Mouse (Mus musculus): ENCODE results near the gene Dnmt3a. TPM values are rescaled to one million over a fixed set of nuclear protein-coding genes. Genes with fewer than 3 reads are reported as not detected.

Dnmt3a gene
- 11.8 and 12.9 TPM in 2 replicates for polyA plus RNA-seq (2012; rRNA removed)

- Histone ChIP-seq H3K36me3 (ENCODE audit: control insufficient read depth, insufficient read depth, low read length) (no peaks in the 10 kb centered on the region), H3K27ac (ENCODE audit: insufficient read depth, low read depth, low read length) (peak within 1 kb of the TSS; percentile 80), H3K4me1 (ENCODE audit: control insufficient read depth, insufficient read depth, low read length) (peaks cover 19% of the 10 kb centered on the region), H3K27me3 (replicated peaks; ENCODE audit: control insufficient read depth, insufficient read depth, low read length) (no peaks in the 10 kb centered on the region), H3K4me3 (ENCODE audit: insufficient read depth, low read depth, low read length) (peak within 1 kb of the TSS; percentile 89)
- TF ChIP-seq POLR2A (IDR thresholded peaks at IDR 0.05; ENCODE audit: low read depth, low read length) (no peak), CTCF (conservative IDR thresholded peaks at IDR 0.05; ENCODE audit: insufficient read depth, insufficient read length, low read depth, low read length) (no peak)
- WGBS = 23% methylated on average over 4 of the region's 4 CpGs
- DNase-seq = no peak
Observed at GRCm38 (mm10) chr12:3805852-3806251, at the start of gene Dnmt3a. Gene Dnmt3a (plus strand): TSS chr12:3806007.

DNA sequence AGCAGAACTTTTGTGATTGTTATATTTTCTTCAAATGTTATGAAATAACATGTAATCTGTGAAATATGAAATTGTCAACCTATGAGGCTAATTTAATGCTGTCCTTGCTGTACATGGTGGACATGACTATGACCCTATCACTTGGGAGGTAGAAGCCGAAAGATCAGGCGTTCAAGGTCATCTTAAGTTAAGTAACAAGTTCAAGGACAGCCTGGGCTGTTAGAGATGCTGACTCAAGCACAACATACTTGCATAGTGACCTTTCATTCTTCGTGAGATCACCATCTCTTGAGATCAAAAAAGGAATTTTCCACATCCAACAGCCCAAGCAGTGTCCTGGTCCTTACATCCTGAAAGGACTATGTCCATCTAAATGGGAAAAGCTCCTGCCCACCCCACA lies 49.6 kb upstream of the Dnmt3a start:
- Histone ChIP-seq H3K4me3 (ENCODE audit: insufficient read depth, low read depth, low read length) (no peak overlapping the region), H3K27ac (ENCODE audit: insufficient read depth, low read depth, low read length) (no peak overlapping the region), H3K36me3 (ENCODE audit: control insufficient read depth, insufficient read depth, low read length) (no peaks in the 10 kb centered on the region; the same call in 1 of the 2 replicates), H3K27me3 (replicated peaks; ENCODE audit: control insufficient read depth, insufficient read depth, low read length) (no peaks in the 10 kb centered on the region), H3K4me1 (ENCODE audit: control insufficient read depth, insufficient read depth, low read length) (peaks cover 12% of the 10 kb centered on the region; the same call in 1 of the 2 replicates)
- WGBS = 68% methylated on average over 3 of the region's 3 CpGs
- DNase-seq = no peak
- TF ChIP-seq CTCF (conservative IDR thresholded peaks at IDR 0.05; ENCODE audit: insufficient read depth, insufficient read length, low read depth, low read length) (no peak), POLR2A (IDR thresholded peaks at IDR 0.05; ENCODE audit: low read depth, low read length) (no peak)

DNA sequence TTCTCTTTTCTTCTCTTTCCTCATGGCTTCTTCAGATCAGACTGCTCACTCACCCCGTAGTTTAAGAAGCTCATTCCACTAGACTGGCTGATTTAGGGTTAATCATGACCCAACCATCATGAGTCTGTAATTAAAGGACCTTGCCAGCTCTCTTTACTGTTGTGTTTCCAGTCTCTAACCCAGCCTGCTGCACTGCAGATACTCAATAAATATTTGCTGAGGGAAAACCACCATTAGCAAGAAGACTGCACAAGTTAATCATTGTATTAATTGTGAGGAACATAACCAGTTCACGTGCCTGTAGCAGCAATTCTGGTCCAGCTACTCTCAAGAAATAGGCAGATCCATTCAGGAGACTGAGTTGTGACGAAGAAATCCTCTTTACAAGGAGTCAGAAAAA lies 47.7 kb upstream of the Dnmt3a start:
- Histone ChIP-seq H3K4me3 (ENCODE audit: insufficient read depth, low read depth, low read length) (no peak overlapping the region), H3K4me1 (ENCODE audit: control insufficient read depth, insufficient read depth, low read length) (peaks cover 12% of the 10 kb centered on the region; the same call in 1 of the 2 replicates), H3K27ac (ENCODE audit: insufficient read depth, low read depth, low read length) (peak overlapping the region; percentile 76), H3K36me3 (ENCODE audit: control insufficient read depth, insufficient read depth, low read length) (no peaks in the 10 kb centered on the region), H3K27me3 (replicated peaks; ENCODE audit: control insufficient read depth, insufficient read depth, low read length) (no peaks in the 10 kb centered on the region)
- TF ChIP-seq POLR2A (IDR thresholded peaks at IDR 0.05; ENCODE audit: low read depth, low read length) = no peak
- TF ChIP-seq CTCF (conservative IDR thresholded peaks at IDR 0.05; ENCODE audit: insufficient read depth, insufficient read length, low read depth, low read length) = no peak
- DNase-seq = peak; percentile 60
- 35% methylated on average over 3 of the region's 3 CpGs for WGBS

GRCm38 (mm10) chr12:3759419-3759818 lies 46.4 kb upstream of the Dnmt3a start:
- peak overlapping the region; percentile 76 for H3K27ac ChIP-seq (ENCODE audit: insufficient read depth, low read depth, low read length)
- DNase-seq = peak; percentile 81
- no peak overlapping the region for H3K4me3 ChIP-seq (ENCODE audit: insufficient read depth, low read depth, low read length)
- peak; percentile 64 for TF ChIP-seq CTCF (conservative IDR thresholded peaks at IDR 0.05; ENCODE audit: insufficient read depth, insufficient read length, low read depth, low read length)
- no peak for TF ChIP-seq POLR2A (IDR thresholded peaks at IDR 0.05; ENCODE audit: low read depth, low read length)
- peaks cover 12% of the 10 kb centered on the region; the same call in 1 of the 2 replicates for H3K4me1 ChIP-seq (ENCODE audit: control insufficient read depth, insufficient read depth, low read length)
- WGBS = 9% methylated on average over 4 of the region's 4 CpGs
- H3K36me3 ChIP-seq (ENCODE audit: control insufficient read depth, insufficient read depth, low read length) = no peaks in the 10 kb centered on the region
- no peaks in the 10 kb centered on the region for H3K27me3 ChIP-seq (replicated peaks; ENCODE audit: control insufficient read depth, insufficient read depth, low read length)

DNA sequence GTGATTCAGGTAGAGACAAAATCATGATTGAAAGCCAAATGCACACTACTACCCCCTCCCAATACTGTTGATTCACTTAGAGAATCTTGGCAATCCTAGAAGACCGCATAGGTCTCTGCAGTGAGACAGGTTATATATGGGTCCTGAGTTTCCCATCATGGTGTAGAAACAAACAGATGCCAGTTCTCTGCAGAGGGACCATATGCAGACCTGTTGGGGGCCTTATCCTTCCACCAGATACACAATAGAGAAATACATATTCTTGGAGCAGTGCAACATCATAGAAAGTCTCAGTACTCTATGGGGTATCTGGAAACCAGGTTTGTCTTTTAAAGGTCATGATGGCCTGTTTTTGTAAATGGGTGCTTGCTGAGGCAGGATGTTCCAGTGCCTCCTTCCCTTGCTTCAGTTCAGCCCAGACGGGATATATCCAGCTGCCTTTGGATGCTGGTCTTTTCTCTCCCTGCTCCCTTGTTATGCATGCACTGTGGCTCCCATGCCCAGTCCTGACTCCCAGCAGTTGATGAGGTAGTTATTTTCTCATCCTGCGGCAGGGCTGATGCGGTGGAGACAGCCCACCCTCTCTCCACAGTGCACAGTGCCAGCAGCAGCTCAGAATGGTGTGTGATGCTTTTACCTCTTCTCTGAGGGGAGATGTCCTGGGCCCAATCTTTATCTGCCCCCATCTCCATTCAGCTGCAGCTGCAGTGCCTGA lies 44.8 kb upstream of the Dnmt3a start:
- no peak for TF ChIP-seq POLR2A (IDR thresholded peaks at IDR 0.05; ENCODE audit: low read depth, low read length)
- no peak for TF ChIP-seq CTCF (conservative IDR thresholded peaks at IDR 0.05; ENCODE audit: insufficient read depth, insufficient read length, low read depth, low read length)
- no peak overlapping the region for H3K27ac ChIP-seq (ENCODE audit: insufficient read depth, low read depth, low read length)
- H3K4me3 ChIP-seq (ENCODE audit: insufficient read depth, low read depth, low read length) = no peak overlapping the region
- H3K4me1 ChIP-seq (ENCODE audit: control insufficient read depth, insufficient read depth, low read length) = peaks cover 12% of the 10 kb centered on the region; the same call in 1 of the 2 replicates
- H3K27me3 ChIP-seq (replicated peaks; ENCODE audit: control insufficient read depth, insufficient read depth, low read length) = no peaks in the 10 kb centered on the region
- 95% methylated on average over 4 of the region's 4 CpGs for WGBS
- H3K36me3 ChIP-seq (ENCODE audit: control insufficient read depth, insufficient read depth, low read length) = no peaks in the 10 kb centered on the region
- no peak for DNase-seq

- TF ChIP-seq POLR2A (IDR thresholded peaks at IDR 0.05; ENCODE audit: low read depth, low read length) = no peak
- Histone ChIP-seq H3K27me3 (replicated peaks; ENCODE audit: control insufficient read depth, insufficient read depth, low read length) (no peaks in the 10 kb centered on the region), H3K36me3 (ENCODE audit: control insufficient read depth, insufficient read depth, low read length) (no peaks in the 10 kb centered on the region), H3K4me3 (ENCODE audit: insufficient read depth, low read depth, low read length) (no peak overlapping the region), H3K27ac (ENCODE audit: insufficient read depth, low read depth, low read length) (no peak overlapping the region), H3K4me1 (ENCODE audit: control insufficient read depth, insufficient read depth, low read length) (peaks cover 12% of the 10 kb centered on the region; the same call in 1 of the 2 replicates)
- peak; percentile 35 for DNase-seq
- 66% methylated on average over 6 of the region's 6 CpGs for WGBS
Observed at GRCm38 (mm10) chr12:3761591-3762295, 44.1 kb upstream of the Dnmt3a start.

GRCm38 (mm10) chr12:3764191-3764804 lies 41.5 kb upstream of the Dnmt3a start:
- Histone ChIP-seq H3K27me3 (replicated peaks; ENCODE audit: control insufficient read depth, insufficient read depth, low read length) (no peaks in the 10 kb centered on the region), H3K27ac (ENCODE audit: insufficient read depth, low read depth, low read length) (no peak overlapping the region), H3K4me3 (ENCODE audit: insufficient read depth, low read depth, low read length) (no peak overlapping the region), H3K36me3 (ENCODE audit: control insufficient read depth, insufficient read depth, low read length) (no peaks in the 10 kb centered on the region), H3K4me1 (ENCODE audit: control insufficient read depth, insufficient read depth, low read length) (peaks cover 1% of the 10 kb centered on the region; the same call in 1 of the 2 replicates)
- DNase-seq = peak; percentile 51
- WGBS = 60% methylated on average over 3 of the region's 3 CpGs
- TF ChIP-seq POLR2A (IDR thresholded peaks at IDR 0.05; ENCODE audit: low read depth, low read length) (no peak), CTCF (conservative IDR thresholded peaks at IDR 0.05; ENCODE audit: insufficient read depth, insufficient read length, low read depth, low read length) (no peak)
